Mouse (Mus musculus): Measurements from ENCODE around the gene Slu7. TPM values are rescaled to one million over a fixed set of nuclear protein-coding genes. Genes with fewer than 3 reads are reported as not detected.

Gene Slu7
- total and polyA plus RNA-seq, 2 experiments from 2014 or later: 7.2 to 31.7 TPM

DNA sequence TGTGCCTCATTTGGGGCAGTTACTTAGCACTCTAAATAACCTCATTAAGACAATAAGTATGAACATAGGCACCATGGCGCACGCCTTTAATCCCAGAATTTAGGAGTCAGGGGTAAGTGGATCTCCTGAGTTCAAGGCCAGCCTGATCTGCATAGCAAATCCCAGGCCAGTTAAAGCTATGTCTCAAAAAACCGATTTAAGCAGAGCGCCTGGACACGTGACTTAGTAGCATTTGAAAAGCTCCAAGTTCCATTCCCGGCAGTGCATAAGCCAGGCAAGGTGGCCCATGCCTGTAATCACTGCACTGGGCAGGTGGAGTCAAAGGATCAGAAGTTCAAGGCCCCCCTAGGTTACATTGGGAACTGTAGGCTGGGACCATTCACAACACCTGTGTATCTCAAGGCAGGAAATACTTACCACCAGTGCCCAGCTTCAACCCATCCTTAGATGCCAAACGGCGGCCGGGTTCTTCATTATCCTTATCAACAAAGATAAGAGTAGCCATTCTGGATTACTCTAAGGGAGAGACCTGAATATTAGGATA lies 8.3 kb upstream of the Slu7 start:
- Histone ChIP-seq H3K27me3 (ENCODE audit: control insufficient read depth, insufficient read depth, low read length) (no peaks in the 10 kb centered on the region), H3K4me1 (ENCODE audit: control insufficient read depth, insufficient read depth) (peaks cover 6% of the 10 kb centered on the region), H3K4me3 (ENCODE audit: low read depth, low read length) (peak overlapping the region; percentile 72), H3K36me3 (replicated peaks; ENCODE audit: control insufficient read depth, insufficient read depth, low read length) (peaks cover 34% of the 10 kb centered on the region), H3K9me3 (replicated peaks; ENCODE audit: control insufficient read depth, low read length) (no peaks in the 10 kb centered on the region; the same call in 1 of the 2 replicates), H3K27ac (ENCODE audit: low read depth) (no peak overlapping the region), H3K9ac (replicated peaks; ENCODE audit: low read depth, low read length) (peak overlapping the region; percentile 81; the same call in 1 of the 2 replicates), H3K4me2 (ENCODE audit: low read depth, low read length) (peak overlapping the region; percentile 65)
- 61% methylated on average over 9 of the region's 9 CpGs for WGBS
- TF ChIP-seq CTCF (IDR thresholded peaks at IDR 0.05; ENCODE audit: low read depth) (no peak), EP300 (IDR thresholded peaks at IDR 0.05; ENCODE audit: low read depth) (no peak)
- ATAC-seq (ENCODE audit: insufficient read depth, low read depth): no peak
- no peak for DNase-seq (ENCODE audit: low spot score)

GRCm38 (mm10) chr11:43425824-43426413 lies 7.6 kb upstream of the Slu7 start, which contains the start of gene Pttg1:
Gene Pttg1, minus strand, starts transcription at chr11:43426251.
- TF ChIP-seq EP300 (IDR thresholded peaks at IDR 0.05; ENCODE audit: low read depth): no peak
- no peak for TF ChIP-seq CTCF (IDR thresholded peaks at IDR 0.05; ENCODE audit: low read depth)
- H3K27ac ChIP-seq (ENCODE audit: low read depth): peak within 1 kb of the TSS; percentile 91
- H3K4me3 ChIP-seq (ENCODE audit: low read depth, low read length): peak within 1 kb of the TSS; percentile 72
- peak within 1 kb of the TSS; percentile 65 for H3K4me2 ChIP-seq (ENCODE audit: low read depth, low read length)
- DNase-seq (ENCODE audit: low spot score) (peak; percentile 90), ATAC-seq (ENCODE audit: insufficient read depth, low read depth) (peak; percentile 99)
- WGBS: 3% methylated on average over 27 of the region's 27 CpGs
- peaks cover 27% of the 10 kb centered on the region for H3K36me3 ChIP-seq (replicated peaks; ENCODE audit: control insufficient read depth, insufficient read depth, low read length)
- H3K27me3 ChIP-seq (ENCODE audit: control insufficient read depth, insufficient read depth, low read length): no peaks in the 10 kb centered on the region
- H3K9ac ChIP-seq (replicated peaks; ENCODE audit: low read depth, low read length): peak within 1 kb of the TSS; percentile 81
- no peaks in the 10 kb centered on the region; the same call in 1 of the 2 replicates for H3K9me3 ChIP-seq (replicated peaks; ENCODE audit: control insufficient read depth, low read length)
- H3K4me1 ChIP-seq (ENCODE audit: control insufficient read depth, insufficient read depth): peaks cover 6% of the 10 kb centered on the region

DNA sequence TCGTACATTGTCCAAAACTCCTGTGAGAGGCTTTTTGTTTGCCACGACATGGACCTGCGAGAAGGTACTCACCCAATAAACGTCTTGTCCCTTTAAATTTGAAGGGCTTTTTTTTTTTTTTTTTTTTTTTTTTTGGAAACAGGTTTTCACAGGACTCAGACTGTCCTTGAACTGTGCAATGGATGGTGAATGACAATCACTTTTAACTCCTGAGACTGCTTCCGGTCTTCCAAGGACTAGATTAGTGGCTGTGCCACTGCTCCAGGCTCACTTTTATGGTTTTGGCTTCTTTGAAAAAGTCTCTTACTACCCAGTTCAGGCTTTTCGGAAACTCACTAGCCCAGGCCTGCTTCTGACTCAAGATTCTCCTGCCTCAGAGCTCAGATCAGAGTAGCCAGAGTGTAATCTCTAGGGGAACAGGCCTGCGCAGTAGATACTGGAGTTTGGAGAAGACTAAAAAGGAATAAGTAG lies 7.1 kb upstream of the Slu7 start:
- no peaks in the 10 kb centered on the region for H3K27me3 ChIP-seq (ENCODE audit: control insufficient read depth, insufficient read depth, low read length)
- DNase-seq (ENCODE audit: low spot score) (peak; percentile 39), ATAC-seq (ENCODE audit: insufficient read depth, low read depth) (peak; percentile 72)
- peaks cover 23% of the 10 kb centered on the region for H3K36me3 ChIP-seq (replicated peaks; ENCODE audit: control insufficient read depth, insufficient read depth, low read length)
- H3K4me1 ChIP-seq (ENCODE audit: control insufficient read depth, insufficient read depth): peaks cover 6% of the 10 kb centered on the region
- TF ChIP-seq EP300 (IDR thresholded peaks at IDR 0.05; ENCODE audit: low read depth) (no peak), CTCF (IDR thresholded peaks at IDR 0.05; ENCODE audit: low read depth) (no peak)
- 15% methylated on average over 7 of the region's 7 CpGs for WGBS
- H3K9me3 ChIP-seq (replicated peaks; ENCODE audit: control insufficient read depth, low read length): no peaks in the 10 kb centered on the region; the same call in 1 of the 2 replicates
- peak overlapping the region; percentile 72 for H3K4me3 ChIP-seq (ENCODE audit: low read depth, low read length)
- H3K4me2 ChIP-seq (ENCODE audit: low read depth, low read length): peak overlapping the region; percentile 65
- H3K9ac ChIP-seq (replicated peaks; ENCODE audit: low read depth, low read length): peak overlapping the region; percentile 81
- peak overlapping the region; percentile 91 for H3K27ac ChIP-seq (ENCODE audit: low read depth)

- peaks cover 11% of the 10 kb centered on the region for H3K4me1 ChIP-seq (ENCODE audit: control insufficient read depth, insufficient read depth)
- ATAC-seq (ENCODE audit: insufficient read depth, low read depth): no peak
- H3K4me3 ChIP-seq (ENCODE audit: low read depth, low read length): peak overlapping the region; percentile 99
- H3K27ac ChIP-seq (ENCODE audit: low read depth): peak overlapping the region; percentile 82
- WGBS: 1% methylated on average over 9 of the region's 9 CpGs
- H3K36me3 ChIP-seq (replicated peaks; ENCODE audit: control insufficient read depth, insufficient read depth, low read length): peaks cover 19% of the 10 kb centered on the region
- peak overlapping the region; percentile 66 for H3K4me2 ChIP-seq (ENCODE audit: low read depth, low read length)
- no peaks in the 10 kb centered on the region; the same call in 1 of the 2 replicates for H3K9me3 ChIP-seq (replicated peaks; ENCODE audit: control insufficient read depth, low read length)
- H3K27me3 ChIP-seq (ENCODE audit: control insufficient read depth, insufficient read depth, low read length): no peaks in the 10 kb centered on the region
- TF ChIP-seq CTCF (IDR thresholded peaks at IDR 0.05; ENCODE audit: low read depth): no peak
- no peak for DNase-seq (ENCODE audit: low spot score)
- peak overlapping the region; percentile 88 for H3K9ac ChIP-seq (replicated peaks; ENCODE audit: low read depth, low read length)
Measured at GRCm38 (mm10) chr11:43434024-43434407, 472 bp downstream of the Slu7 start.

DNA sequence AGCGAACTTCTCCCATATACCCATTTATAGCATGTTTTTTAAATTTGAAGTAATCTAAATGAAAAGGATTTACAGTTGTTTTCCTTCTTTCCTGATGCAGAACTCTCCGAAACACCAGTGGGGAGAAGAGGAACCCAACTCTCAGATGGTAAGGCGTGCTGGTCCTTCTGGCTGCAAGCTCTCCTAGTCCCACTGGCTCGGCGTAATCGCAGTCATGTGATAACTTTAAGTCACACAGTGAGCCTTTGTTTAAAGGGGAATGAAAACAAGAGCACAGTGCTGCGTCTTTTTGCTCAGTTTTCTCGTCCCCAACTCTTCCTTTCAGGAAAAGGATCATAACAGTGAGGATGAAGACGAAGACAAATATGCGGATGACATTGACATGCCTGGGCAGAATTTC lies 7.6 kb downstream of the Slu7 start:
- H3K9ac ChIP-seq (replicated peaks; ENCODE audit: low read depth, low read length): no peak overlapping the region
- peaks cover 89% of the 10 kb centered on the region for H3K36me3 ChIP-seq (replicated peaks; ENCODE audit: control insufficient read depth, insufficient read depth, low read length)
- H3K4me3 ChIP-seq (ENCODE audit: low read depth, low read length): no peak overlapping the region
- ATAC-seq (ENCODE audit: insufficient read depth, low read depth) (no peak), DNase-seq (ENCODE audit: low spot score) (no peak)
- H3K27ac ChIP-seq (ENCODE audit: low read depth): no peak overlapping the region
- no peaks in the 10 kb centered on the region for H3K4me1 ChIP-seq (ENCODE audit: control insufficient read depth, insufficient read depth)
- H3K4me2 ChIP-seq (ENCODE audit: low read depth, low read length): no peak overlapping the region
- H3K9me3 ChIP-seq (replicated peaks; ENCODE audit: control insufficient read depth, low read length): no peaks in the 10 kb centered on the region
- WGBS: 94% methylated on average over 10 of the region's 10 CpGs
- H3K27me3 ChIP-seq (ENCODE audit: control insufficient read depth, insufficient read depth, low read length): no peaks in the 10 kb centered on the region
- TF ChIP-seq CTCF (IDR thresholded peaks at IDR 0.05; ENCODE audit: low read depth): no peak
- no peak for TF ChIP-seq EP300 (IDR thresholded peaks at IDR 0.05; ENCODE audit: low read depth)

Data from heart, postnatal 0 days (tissue).